Mouse (Mus musculus) lung, embryonic 14.5 days (tissue): ENCODE results near the gene Slc35b2. TPM values are rescaled to one million over a fixed set of nuclear protein-coding genes. Genes with fewer than 3 reads are reported as not detected.

Source experiments
- ATAC-seq: fragments of 200-750 bp; cut with Nextera tagmentation; 2 replicates; pipeline ENCODE4 v1.8.0; 2017; ENCODE audit warnings: mild to moderate bottlenecking, moderate TSS enrichment, moderate library complexity; ENCODE audit not compliant: insufficient read depth
- DNase-seq: peaks from one replicate; pipeline ENCODE4 v3.0.0-alpha.2; 2015
- H3K27ac ChIP-seq: fragments of 300-500 bp; sonication (generic); 2 replicates; pipeline ENCODE4 v1.5.1; 2014; ENCODE audit warnings: low read depth, mild to moderate bottlenecking, moderate library complexity
- H3K27me3 ChIP-seq: fragments of 300-500 bp; sonication (generic); 2 replicates; pipeline ENCODE4 v1.6.1; 2014; ENCODE audit warnings: low read length, control low read depth; ENCODE audit not compliant: insufficient read depth
- H3K36me3 ChIP-seq: fragments of 300-500 bp; sonication (generic); 2 replicates; pipeline ENCODE4 v1.6.1; 2014; ENCODE audit warnings: control low read depth; ENCODE audit not compliant: insufficient read depth
- H3K4me1 ChIP-seq: fragments of 300-500 bp; sonication (generic); 2 replicates; pipeline ENCODE4 v1.6.1; 2014; ENCODE audit warnings: antibody characterized with exemption, control low read depth; ENCODE audit not compliant: insufficient read depth
- H3K4me2 ChIP-seq: fragments of 300-500 bp; sonication (generic); 2 replicates; pipeline ENCODE4 v1.6.1; 2014; ENCODE audit warnings: mild to moderate bottlenecking
- H3K4me3 ChIP-seq: fragments of 300-500 bp; sonication (generic); 2 replicates; pipeline ENCODE4 v1.5.1; 2014; ENCODE audit warnings: low read depth, low read length
- H3K9ac ChIP-seq: fragments of 300-500 bp; sonication (generic); 2 replicates; pipeline ENCODE4 v1.6.1; 2014
- H3K9me3 ChIP-seq: fragments of 300-500 bp; sonication (generic); 2 replicates; pipeline ENCODE4 v1.6.1; 2016; ENCODE audit warnings: low read depth, low read length, control low read depth
- CTCF ChIP-seq: IDR thresholded peaks from 2 replicates; pipeline ENCODE4 v1.5.1; 2016; ENCODE audit warnings: antibody characterized with exemption, low read depth
- WGBS: fragments of 180-500 bp; shearing (Covaris S2); extraction: QIAGEN DNeasy Blood & Tissue Kit; methylation state at CpG from one replicate; pipeline ENCODE4 v1.1.7; 2014; 5-methylcytosine and 5-hydroxymethylcytosine counted together
- polyA plus RNA-seq: library from polyadenylated mRNA; unstranded; fragments of >200 nt; fragmentation: Nextera tagmentation; extraction: Ambion mirVana; gene quantifications from 2 replicates; pipeline ENCODE4 v1.2.1, GENCODE M21; 2014

Gene Slc35b2
- polyA plus RNA-seq, 1 experiment from 2014 or later = 137 TPM

GRCm38 (mm10) chr17:45565103-45565502 lies 1.4 kb downstream of the Slc35b2 start:
- ATAC-seq = no peak
- peak overlapping the region; percentile 74 for H3K4me3 ChIP-seq
- no peaks in the 10 kb centered on the region for H3K27me3 ChIP-seq
- H3K9ac ChIP-seq = peak overlapping the region; percentile 91
- H3K4me2 ChIP-seq = peak overlapping the region; percentile 98
- no peaks in the 10 kb centered on the region for H3K9me3 ChIP-seq
- peaks cover 53% of the 10 kb centered on the region for H3K36me3 ChIP-seq
- DNase-seq = no peak
- H3K27ac ChIP-seq = peak overlapping the region; percentile 72; the same call in 1 of the 2 replicates
- H3K4me1 ChIP-seq = peaks cover 7% of the 10 kb centered on the region
- no peak for TF ChIP-seq CTCF
- WGBS = 94% methylated on average over 11 of the region's 11 CpGs

DNA sequence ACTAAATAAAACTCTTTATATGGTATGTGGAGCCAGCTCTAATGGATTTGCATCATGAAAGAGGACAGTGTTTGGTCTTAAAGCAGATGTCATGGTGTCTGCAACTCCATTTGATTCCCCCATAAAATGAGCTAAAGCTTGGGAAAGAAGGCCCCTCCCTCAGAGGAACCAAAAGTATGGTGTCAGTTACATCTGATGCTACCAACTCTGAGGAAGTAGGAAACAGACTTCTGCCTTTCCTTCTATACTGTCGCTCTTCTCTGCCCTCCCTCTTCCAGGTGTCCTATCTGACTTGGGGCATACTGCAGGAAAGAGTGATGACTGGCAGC lies 2.3 kb downstream of the Slc35b2 start:
- Histone ChIP-seq H3K4me1 (peaks cover 7% of the 10 kb centered on the region), H3K9me3 (no peaks in the 10 kb centered on the region), H3K36me3 (peaks cover 62% of the 10 kb centered on the region), H3K27ac (no peak overlapping the region), H3K9ac (no peak overlapping the region), H3K4me3 (no peak overlapping the region), H3K4me2 (no peak overlapping the region), H3K27me3 (no peaks in the 10 kb centered on the region)
- WGBS = 52% methylated on average over 1 of the region's 1 CpGs
- TF ChIP-seq CTCF = no peak
- no peak for ATAC-seq
- DNase-seq = no peak

DNA sequence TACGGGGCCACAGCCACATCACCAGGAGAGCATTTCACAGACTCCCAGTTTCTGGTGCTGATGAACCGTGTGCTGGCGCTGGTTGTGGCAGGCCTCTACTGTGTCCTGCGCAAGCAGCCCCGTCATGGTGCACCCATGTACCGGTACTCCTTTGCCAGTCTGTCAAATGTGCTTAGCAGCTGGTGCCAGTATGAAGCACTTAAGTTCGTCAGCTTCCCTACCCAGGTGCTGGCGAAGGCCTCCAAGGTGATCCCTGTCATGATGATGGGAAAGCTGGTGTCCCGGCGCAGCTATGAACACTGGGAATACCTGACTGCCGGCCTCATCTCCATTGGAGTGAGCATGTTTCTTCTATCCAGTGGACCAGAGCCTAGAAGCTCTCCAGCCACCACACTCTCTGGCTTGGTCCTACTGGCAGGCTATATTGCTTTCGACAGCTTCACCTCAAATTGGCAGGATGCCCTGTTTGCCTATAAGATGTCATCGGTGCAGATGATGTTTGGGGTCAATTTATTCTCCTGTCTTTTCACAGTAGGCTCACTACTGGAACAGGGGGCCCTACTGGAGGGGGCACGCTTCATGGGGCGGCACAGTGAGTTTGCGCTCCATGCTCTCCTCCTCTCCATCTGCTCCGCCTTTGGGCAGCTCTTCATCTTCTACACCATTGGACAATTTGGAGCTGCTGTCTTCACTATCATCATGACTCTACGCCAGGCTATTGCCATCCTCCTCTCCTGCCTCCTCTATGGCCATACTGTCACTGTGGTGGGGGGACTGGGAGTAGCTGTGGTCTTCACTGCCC lies 2.9 kb downstream of the Slc35b2 start:
- WGBS = 55% methylated on average over 18 of the region's 18 CpGs
- H3K27ac ChIP-seq = no peak overlapping the region
- no peak overlapping the region; the same call in 1 of the 2 replicates for H3K4me3 ChIP-seq
- ATAC-seq (0 out of 2 replicates have a peak, but pooled peaks have one; percentile 1), DNase-seq (peak; percentile 58)
- peaks cover 10% of the 10 kb centered on the region for H3K4me1 ChIP-seq
- no peaks in the 10 kb centered on the region for H3K9me3 ChIP-seq
- no peak for TF ChIP-seq CTCF
- H3K36me3 ChIP-seq = peaks cover 68% of the 10 kb centered on the region
- no peak overlapping the region for H3K4me2 ChIP-seq
- no peaks in the 10 kb centered on the region for H3K27me3 ChIP-seq
- no peak overlapping the region for H3K9ac ChIP-seq

DNA sequence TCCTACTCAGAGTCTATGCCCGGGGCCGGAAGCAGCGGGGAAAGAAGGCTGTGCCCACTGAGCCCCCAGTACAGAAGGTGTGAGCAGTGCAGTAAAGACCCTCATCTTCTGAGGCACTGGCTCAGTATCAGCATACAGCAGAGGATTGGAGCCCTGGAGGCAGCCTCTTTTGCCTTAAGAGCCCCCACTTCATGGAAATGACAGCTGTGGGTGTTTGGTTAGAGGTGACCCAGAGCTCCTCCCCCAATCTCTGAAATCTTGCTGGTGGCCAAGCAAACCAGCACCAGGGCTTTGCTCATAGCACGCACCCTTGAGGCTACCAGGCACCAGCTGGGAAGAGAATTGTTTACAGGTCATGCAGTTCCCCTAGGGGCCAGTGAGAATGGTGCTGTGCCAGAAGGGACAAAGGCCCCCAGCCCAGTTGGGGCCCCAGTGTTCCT lies 3.5 kb downstream of the Slc35b2 start:
- Histone ChIP-seq H3K27me3 (no peaks in the 10 kb centered on the region), H3K27ac (no peak overlapping the region), H3K4me2 (no peak overlapping the region), H3K4me3 (peak overlapping the region; percentile 4; the same call in 1 of the 2 replicates), H3K9ac (no peak overlapping the region), H3K4me1 (peaks cover 11% of the 10 kb centered on the region), H3K9me3 (no peaks in the 10 kb centered on the region), H3K36me3 (peaks cover 74% of the 10 kb centered on the region)
- TF ChIP-seq CTCF = peak; percentile 28; the same call in 1 of the 2 replicates
- DNase-seq (peak; percentile 56), ATAC-seq (peak; percentile 16)
- 22% methylated on average over 4 of the region's 4 CpGs for WGBS

DNA sequence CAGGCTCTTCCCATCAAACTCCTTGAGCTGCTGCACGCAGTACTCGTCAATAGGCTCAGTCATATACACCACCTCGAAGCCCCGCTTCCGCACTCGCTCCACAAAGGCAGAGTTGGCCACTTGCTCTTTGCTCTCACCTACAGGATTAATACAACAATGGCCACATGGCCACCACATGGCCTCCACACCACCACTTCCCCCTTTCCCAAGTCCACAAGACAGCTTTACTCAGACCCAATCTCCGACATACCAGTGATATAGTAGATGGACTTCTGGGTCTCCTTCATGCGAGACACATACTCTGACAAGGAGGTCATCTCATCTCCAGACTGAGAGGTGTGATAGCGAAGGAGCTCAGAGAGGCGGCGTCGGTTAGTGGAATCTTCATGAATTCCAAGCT lies 5.3 kb downstream of the Slc35b2 start:
- Histone ChIP-seq H3K9me3 (no peaks in the 10 kb centered on the region), H3K4me3 (no peak overlapping the region), H3K4me2 (no peak overlapping the region), H3K27ac (no peak overlapping the region), H3K27me3 (no peaks in the 10 kb centered on the region), H3K4me1 (peaks cover 11% of the 10 kb centered on the region), H3K36me3 (peaks cover 76% of the 10 kb centered on the region), H3K9ac (no peak overlapping the region)
- ATAC-seq (no peak), DNase-seq (no peak)
- 85% methylated on average over 12 of the region's 12 CpGs for WGBS
- TF ChIP-seq CTCF = no peak

- Histone ChIP-seq H3K9ac (no peak overlapping the region), H3K36me3 (peaks cover 74% of the 10 kb centered on the region), H3K9me3 (no peaks in the 10 kb centered on the region), H3K27me3 (no peaks in the 10 kb centered on the region), H3K4me2 (peak overlapping the region; percentile 12; the same call in 1 of the 2 replicates), H3K27ac (no peak overlapping the region), H3K4me3 (no peak overlapping the region), H3K4me1 (peaks cover 10% of the 10 kb centered on the region; the same call in 1 of the 2 replicates)
- 72% methylated on average over 4 of the region's 4 CpGs for WGBS
- TF ChIP-seq CTCF = no peak
- DNase-seq = no peak
- ATAC-seq = no peak
Observed at GRCm38 (mm10) chr17:45569999-45570398, 6.3 kb downstream of the Slc35b2 start.

DNA sequence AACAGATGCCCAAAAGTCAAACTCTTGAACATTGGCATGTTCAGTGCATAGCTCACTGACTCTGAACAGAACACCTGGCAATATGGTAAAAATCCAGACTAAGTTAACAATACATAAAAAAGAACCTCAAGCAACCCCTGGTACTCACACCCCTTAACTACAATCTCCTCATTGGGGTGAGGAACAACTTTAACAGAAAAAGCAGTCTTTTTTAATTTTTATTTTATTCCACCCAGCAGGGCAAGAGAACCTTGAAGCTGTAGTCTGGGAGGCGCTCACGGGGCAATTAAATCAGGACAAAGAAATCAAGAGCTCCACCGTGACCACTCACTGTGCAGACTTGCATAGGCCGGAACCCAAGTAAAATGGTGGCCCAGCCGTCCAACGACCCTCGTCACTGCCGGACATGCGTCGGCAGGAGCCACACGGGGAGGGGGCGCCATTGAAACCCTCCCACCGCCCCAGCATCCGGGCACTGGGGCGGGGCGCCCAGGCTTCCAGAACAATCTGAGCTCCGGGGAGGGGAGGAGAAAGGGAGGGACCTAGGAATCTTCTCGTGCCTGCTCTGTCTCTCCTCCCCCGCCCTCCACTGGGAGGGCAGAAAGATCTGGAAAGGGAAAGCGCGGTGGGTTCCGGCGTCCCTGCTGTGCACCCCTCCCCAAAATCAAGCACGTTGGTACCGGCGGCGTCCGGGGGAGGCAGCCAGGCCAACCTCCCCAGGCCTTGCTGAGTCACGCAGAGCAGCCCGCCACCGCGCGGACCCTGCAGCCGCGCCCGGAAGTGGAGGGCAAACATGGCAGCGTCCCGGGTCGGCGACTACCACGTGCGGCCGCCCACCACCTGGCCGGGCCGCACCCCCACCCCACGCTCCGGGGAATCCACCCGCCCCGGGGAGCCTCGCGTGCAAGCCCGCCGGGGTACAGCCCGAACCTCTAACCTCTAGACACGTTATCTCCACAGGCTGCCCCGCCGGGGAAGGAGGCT lies 8.7 kb downstream of the Slc35b2 start:
- H3K4me3 ChIP-seq = peak overlapping the region; percentile 68
- peak overlapping the region; percentile 90 for H3K9ac ChIP-seq
- peak; percentile 67 for ATAC-seq
- no peaks in the 10 kb centered on the region for H3K27me3 ChIP-seq
- DNase-seq = peak; percentile 94
- H3K36me3 ChIP-seq = peaks cover 50% of the 10 kb centered on the region
- peak overlapping the region; percentile 92 for H3K27ac ChIP-seq
- WGBS = under 1% methylated on average over 56 of the region's 57 CpGs
- H3K9me3 ChIP-seq = no peaks in the 10 kb centered on the region
- TF ChIP-seq CTCF = no peak
- H3K4me1 ChIP-seq = peaks cover 9% of the 10 kb centered on the region; the same call in 1 of the 2 replicates
- H3K4me2 ChIP-seq = peak overlapping the region; percentile 96
